Mouse (Mus musculus): ENCODE results near the gene C130074G19Rik.

C130074G19Rik gene

DNA sequence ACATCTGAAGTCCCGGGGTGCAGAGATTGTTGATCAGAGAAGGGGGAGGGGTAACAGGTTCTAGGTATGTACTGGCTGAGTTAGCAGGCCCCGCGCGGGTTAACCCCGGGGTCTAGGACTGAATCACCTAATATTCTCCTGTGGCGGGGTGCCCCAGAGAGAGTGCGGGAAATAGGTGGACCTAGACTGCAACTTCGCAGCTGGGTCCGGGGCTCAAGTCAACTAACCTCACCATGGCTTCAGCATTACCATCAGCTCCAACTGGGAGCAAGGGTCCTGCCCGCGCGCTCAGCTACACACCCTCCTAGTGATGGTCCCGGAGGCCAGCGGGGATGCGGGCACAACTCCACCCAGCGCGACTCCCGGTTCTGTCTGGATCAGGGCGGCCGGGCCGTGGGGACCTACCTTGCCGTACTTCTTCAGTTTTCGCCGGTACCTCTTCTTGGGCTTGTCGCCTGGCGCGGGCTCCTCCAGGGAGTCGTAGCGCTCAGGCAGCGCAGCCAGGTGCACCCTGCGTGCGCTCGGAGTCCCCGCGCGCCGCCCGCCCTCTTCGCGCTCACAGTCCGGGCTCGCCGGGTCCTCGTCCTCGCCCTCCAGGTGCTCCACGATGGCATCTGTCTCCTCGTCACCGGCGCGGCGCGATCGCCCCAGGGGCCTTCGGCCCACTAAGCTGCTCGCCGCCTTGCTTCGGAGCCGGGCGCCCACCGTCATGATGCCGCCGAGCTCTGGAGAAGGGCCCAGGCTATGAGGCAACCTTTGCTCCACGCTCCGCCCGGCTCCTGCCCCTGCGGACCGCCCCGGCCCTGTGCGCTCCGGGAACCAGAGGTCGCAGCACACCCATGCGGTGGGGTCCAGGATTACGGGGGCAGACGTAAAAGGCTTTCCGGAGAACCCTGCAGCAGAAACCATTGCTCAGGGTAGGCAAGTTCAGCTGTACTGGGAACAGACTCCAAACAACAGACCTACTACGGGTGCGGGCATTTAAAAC is at the start of gene C130074G19Rik:
Gene C130074G19Rik, minus strand, starts transcription at position 938 of the 988 bp plus-strand sequence.
- peak; percentile 13 for DNase-seq (ENCODE audit: low read depth, low spot score)

DNA sequence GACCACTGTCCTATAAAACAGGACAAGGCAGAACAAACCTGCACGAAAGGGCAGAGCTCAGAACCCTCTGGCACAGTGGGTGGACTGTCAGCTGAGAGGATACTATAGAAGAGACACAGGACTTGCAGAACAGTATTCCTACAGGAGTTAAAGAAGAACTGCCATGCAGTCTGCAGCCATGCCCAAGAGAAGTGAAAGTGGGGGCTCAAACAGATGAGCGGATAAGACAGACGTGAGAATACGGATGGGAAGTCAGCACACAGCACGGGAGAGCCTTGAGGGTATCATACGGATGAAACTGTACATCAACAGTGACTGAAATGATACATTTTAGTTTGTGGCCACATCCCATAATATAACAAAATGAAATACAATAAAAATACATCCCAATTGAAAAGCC is 48.1 kb upstream of the C130074G19Rik start:
- no peak for DNase-seq (ENCODE audit: low read depth, low spot score)

DNA sequence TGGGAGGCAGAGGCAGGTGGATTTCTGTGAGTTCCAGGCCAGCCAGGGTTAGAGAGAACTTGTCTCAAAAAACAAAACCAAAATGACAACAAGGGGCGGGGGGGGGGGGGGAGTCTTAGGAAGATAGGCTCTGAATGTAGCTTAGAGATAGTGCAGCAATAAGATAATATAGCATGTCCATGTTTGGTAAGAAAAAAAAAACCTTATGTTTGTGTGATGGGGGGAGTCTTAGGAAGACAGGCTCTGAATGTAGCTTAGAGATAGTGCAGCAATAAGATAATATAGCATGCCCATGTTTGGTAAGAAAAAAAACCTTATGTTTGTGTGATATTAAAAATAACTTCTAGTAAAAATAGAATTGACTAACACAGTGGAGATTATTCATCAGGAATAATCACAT is 45.4 kb upstream of the C130074G19Rik start:
- DNase-seq (ENCODE audit: low read depth, low spot score) = no peak

DNA sequence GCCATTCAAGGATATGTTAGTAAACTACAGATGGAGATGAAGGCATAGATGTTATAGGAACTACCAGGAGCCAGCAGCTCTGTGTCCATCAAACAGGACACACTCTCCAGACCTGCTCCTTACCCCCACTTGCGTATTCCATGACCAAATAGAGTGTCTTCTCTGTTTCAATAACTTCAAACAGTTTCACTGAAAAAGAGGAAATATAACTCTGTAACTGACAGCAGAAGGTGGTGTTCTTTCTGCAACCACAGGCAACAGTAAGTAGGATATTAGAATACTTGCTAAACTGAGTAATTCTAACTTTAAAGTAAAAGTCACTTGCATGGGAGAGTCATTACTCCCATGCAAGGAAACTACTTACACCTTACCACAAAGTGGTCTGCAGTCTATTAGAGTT is 44.9 kb upstream of the C130074G19Rik start:
- DNase-seq (ENCODE audit: low read depth, low spot score) = no peak

DNA sequence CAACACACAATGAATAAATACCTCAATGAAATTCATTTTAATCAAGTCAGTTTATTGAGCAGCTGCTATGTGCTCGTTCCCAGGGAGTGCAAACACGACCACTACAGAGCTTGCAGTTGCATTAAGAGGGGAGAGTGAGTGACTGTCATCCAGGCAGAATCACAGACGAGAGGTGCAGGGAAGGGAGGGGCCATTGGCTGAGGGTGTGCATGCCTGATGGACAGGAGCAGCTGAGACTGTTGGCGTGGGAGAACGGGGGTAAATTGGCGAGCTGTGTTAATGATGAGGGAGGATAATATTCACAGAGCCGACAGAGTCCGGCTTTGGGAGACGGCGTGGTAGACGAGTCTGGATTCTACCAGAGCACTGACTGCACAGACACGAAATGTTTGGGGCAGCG is 39.8 kb upstream of the C130074G19Rik start:
- DNase-seq (ENCODE audit: low read depth, low spot score) = no peak

DNA sequence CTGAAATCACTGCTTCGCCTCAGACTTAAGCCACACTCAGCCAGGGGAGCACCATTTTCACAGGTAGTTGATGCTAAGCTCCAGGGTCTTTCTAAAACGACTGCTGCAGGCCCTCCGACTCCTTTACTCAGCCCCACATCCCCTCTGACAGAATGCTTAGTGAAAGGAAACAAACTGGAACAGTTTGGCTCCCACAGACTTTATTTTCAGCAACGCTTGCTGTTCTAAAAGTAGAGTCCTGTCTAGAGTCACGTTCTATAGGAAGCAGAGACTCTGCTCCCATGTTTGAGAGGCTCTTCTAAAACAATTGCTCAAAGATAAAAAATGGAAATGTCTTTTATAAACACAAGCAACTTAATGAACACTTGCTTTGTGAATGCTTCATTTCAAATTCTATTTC is 37.0 kb upstream of the C130074G19Rik start:
- no peak for DNase-seq (ENCODE audit: low read depth, low spot score)

DNA sequence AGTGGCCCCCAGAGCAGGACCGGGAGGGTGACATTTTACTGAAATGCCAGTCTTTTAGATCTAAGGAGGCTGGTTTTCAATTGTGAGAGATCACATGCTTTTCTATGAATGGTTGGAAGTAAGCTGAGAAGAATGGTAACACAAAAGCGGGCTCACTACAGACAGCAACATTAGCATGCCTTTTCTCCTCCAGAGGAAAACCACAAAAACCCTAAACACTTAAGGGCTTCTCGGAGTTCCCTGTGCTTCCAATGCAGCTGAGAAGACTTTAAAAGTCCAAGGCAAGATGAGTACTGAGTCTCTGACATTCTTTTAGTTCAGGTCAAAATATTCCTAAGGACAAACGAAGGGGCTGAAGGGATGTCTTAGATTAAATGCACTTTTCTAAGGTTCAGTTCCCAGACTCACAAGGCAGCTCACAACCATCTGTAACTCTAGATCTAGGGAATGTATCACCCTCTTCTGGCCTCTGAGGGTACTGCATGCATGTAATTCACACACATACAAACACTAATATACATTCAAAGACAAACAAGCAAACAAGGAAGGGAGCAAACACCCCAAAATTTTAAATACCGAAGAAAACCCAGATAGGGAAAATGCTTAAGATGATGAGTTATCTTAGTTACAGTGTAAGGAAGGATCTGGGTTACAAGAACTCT is 35.3 kb upstream of the C130074G19Rik start:
- no peak for DNase-seq (ENCODE audit: low read depth, low spot score)

DNA sequence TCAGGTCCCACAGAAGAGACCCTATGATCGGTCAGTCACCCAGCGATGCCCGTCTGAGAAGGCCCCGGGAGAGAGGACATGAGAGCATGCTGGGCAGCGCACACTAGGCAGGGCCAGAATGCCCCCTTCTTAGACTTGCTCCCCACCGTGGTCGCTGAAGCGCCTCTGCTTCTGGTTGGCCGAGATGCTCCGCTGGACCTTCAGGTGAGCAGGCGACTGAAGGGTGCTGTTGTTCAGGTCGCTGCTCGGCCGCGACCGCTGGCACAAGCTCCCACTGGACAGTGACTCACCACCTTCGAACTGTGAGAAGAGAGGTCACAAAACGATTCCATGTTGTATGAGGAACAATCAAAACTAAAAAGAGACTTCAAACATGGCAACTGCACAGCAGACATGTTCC is 29.3 kb upstream of the C130074G19Rik start:
- DNase-seq (ENCODE audit: low read depth, low spot score) = no peak

DNA sequence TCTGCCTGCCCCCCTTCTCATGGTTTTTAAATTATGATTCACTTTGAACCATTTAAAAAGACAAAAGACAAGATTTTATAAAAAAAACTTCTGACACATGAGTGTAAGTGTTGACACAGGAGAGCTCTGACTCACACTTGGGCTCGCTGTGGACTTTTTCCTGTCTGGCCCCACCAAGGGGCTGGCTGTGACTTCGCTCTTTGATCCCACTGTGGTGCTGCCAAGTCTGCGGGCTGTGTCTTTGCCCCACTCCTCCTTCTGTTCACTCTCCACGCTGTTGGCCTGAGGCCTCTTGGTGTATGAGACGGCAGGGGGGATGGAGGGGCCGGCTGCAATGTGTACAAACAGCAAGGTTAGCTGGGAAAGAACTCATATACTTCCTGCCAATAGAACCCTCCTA is 28.8 kb upstream of the C130074G19Rik start:
- DNase-seq (ENCODE audit: low read depth, low spot score) = no peak

DNA sequence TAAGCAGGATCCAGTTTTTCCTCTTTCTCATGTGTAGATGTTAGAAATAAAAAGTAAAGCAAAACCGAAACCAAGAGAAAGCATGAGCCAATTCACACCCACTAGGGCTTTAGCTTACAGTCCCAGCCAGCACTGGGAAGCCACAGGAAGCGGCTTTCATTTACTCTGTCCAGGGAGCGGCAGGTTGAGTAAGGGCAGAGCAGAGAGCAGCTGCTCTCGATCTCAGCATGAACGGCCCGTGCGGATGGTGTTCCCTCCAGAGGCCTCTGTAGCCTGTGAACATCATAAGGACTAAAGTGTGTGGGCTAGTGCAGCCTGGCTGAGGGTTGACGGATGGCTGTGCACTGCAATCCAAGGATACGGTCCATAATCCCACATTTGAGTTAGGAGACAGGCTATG is 25.5 kb upstream of the C130074G19Rik start:
- DNase-seq (ENCODE audit: low read depth, low spot score) = no peak

DNA sequence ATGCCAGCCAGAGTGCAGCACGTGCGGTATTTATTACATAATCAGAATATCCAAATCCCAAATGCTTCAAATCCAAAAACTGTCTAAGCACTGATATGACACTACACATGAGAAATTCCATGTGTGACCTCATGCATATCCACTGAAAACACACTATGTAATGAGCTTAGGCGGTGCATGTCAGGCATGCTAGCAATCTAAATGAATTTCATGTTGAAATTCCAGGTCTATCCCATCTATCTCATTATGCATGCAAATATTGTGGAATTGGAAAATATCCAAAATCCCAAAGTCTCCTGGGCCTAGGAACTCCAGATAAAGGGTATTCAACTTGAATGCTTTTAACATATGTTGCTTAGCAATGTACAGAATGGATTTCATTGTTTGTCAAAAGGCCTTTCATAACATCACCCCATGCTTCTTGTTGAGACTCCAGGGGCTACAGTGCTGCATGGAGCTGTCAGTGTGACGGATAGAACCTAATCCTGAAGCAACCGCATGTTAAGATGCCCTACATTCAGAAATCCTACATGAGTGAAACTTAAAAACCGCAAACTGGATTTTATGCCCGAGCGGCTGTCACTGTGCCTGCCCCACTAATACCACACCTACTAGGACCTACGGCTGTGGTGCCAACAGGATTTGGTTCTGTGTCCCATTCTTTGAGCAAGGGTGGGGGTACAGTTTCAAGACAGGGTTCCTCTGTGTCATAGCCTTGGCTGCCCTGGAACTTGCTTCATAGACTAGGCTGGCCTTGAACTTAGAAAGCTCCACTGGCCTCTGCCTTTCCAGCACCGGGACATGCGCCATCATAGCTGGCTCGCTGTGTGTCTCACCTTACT is 23.1 kb upstream of the C130074G19Rik start:
- DNase-seq (ENCODE audit: low read depth, low spot score) = no peak

DNA sequence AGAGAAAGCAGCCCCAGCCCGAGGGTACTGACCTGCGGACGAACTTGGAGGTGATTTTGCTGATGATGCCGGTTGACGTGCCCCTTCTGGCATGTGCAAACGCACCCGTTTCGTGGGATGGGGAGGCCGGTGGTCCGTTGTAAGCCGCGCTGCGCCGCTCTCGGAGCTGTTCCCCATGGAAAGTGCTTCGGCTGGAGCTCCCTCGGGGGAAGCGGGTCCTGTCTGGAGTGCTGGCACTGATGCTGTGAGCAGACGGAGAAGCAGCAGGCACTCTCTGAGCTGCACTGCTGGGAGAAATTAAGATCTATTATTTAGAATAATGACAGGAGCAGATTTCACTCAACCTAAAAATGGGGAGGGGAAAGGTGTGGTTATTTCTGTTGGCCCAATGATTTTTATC is 22.4 kb upstream of the C130074G19Rik start:
- no peak for DNase-seq (ENCODE audit: low read depth, low spot score)

DNA sequence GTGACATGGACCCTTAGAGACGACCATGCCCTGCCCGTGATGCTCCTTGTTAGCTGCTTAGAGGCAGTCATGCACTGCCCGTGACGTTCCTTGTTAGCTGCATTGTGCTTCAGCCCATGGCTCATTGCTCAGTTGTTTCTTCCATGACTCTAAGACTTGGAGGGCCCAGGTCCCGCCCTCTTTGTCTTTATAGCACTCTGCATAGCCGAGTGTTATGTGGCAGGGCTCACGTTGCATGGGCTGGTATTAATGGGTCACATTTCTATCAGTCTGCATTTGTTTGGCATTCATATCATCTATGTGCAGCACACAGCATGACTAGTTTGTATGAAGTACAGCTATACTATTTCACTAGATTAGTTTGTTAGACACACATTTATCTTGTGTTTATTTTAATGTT is 20.7 kb upstream of the C130074G19Rik start:
- no peak for DNase-seq (ENCODE audit: low read depth, low spot score)

DNA sequence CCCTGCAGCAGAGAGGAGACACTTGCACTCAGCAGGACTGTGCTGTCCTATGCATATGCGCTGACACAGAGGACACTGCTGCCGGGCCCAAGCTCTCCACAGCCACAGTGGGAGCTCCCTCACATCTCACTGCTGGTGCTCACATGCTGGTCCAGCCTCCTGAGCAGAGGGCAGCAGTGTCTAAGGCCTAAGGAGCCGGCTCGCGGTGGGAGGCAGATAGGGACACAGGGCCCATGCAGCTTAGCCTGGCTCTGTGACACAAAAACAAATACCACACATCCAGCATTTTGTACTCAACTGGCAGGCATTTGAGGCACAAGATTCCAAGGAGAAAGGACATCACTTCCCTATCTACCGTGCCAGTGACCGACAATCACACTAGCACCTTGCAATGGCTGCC is 19.9 kb upstream of the C130074G19Rik start:
- DNase-seq (ENCODE audit: low read depth, low spot score) = no peak

DNA sequence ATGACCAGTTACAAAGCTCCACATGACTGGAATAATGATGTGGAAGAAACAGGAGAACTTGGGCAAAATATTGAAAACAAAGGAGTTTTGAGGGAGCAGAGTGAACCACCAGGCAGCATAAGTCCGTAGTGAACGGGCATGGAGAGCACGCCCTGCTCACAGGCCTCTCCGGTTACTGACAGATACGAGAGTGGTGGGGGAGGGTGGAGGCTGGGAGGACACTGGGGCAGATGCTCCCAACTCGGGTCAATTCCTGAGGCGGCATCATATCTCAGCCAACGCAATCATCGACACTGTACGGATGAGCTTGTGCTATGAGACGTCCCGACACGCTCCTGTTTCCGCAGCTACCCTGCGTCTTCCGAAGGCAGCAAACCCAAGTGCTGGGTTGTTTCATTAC is 14.3 kb upstream of the C130074G19Rik start:
- no peak for DNase-seq (ENCODE audit: low read depth, low spot score)

DNA sequence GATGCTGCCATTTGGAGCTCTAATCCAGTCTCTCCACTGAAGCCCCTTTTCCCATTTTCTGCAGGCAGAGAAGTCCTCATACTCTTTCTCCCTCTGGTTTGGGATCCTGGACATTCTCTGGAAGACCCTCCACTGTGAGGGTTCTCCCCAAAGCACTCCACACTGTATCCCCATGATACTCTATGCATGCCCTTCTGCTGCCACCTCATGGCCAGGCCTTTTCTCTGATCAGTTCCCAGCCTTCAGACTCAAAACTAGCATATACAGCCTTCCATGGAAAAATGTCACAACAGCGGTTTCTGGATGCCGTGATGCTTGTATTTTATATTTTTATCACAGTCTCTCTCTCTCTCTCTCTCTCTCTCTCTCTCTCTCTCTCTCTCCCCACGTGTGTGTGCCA is 9.0 kb upstream of the C130074G19Rik start:
- no peak for DNase-seq (ENCODE audit: low read depth, low spot score)

DNA sequence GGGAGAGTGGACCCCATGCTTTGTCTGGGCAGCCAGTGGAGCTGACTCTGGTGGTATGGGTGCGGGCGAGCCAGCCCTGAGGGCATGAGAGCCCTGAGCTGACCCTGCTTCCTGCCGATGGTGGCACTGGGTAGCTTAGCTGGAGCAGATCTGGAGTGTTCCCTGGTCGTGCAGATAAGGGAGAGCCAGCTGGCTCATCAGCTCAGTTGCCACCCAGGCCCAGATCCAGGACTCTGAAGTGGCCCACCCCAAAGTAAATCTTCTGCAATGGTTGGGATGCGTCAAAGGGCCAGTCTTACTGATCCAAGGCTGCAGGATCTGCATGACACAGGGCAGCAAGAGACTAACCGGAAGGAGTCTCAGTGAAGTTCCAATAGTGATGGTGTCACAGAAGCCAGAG is 6.4 kb upstream of the C130074G19Rik start:
- DNase-seq (ENCODE audit: low read depth, low spot score) = no peak

DNA sequence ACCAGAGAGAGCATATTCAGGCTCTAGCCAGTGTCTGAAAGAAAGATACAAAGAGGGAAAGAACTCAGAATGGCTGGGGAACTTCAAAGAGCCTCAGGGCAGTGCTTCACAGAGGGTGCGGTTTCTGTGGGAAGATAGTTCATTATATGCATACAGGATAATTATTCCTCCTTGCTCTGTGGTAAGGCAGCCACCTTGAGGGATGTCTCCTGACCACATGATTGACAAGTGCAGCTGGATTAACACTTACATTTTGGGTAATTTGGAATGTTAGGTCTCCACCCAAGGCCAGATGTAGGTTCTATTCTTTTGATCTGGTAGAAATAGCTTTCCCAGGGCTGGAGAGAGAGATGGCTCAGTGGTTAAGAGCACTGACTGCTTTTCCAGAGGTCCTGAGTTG is 3.1 kb upstream of the C130074G19Rik start:
- no peak for DNase-seq (ENCODE audit: low read depth, low spot score)

DNA sequence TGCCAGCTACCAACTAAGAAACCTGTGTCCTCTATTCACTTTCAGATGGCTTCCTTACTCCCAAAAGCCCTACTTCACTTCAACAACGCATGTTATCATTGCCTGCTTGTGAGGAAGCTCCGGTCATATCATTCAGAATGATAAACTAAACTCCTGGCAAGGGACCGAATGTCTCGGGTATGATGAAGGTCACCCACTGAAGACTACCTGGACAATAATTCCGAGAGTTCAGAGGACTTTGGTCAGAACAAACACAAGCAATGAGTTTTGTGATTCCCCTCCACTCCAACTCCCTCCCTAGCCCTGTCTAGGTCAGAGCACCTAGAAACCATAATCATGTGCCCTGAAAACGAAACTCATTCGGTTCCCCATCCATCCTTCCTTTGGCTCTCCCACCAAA is 1.2 kb downstream of the C130074G19Rik start:
- DNase-seq (ENCODE audit: low read depth, low spot score) = no peak

DNA sequence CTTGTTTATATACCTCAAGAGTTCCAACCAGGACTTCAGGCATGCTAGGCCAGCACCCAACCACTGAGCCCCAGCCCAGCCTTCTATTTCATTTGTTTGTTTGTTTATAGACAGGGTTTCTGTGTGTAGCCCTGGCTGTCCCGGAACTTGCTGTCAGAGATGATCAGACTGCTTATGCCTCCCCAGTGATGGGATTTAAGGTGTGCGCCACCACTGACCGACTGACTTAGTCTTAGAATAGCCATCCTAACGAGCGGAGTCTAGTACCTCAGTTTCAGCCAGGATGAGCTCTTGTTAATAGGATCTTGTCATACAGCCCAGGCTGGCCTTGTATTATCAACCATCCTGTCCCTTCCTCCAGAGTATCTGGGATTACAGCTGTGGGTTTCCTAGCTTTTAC is 1.8 kb downstream of the C130074G19Rik start:
- no peak for DNase-seq (ENCODE audit: low read depth, low spot score)

DNA sequence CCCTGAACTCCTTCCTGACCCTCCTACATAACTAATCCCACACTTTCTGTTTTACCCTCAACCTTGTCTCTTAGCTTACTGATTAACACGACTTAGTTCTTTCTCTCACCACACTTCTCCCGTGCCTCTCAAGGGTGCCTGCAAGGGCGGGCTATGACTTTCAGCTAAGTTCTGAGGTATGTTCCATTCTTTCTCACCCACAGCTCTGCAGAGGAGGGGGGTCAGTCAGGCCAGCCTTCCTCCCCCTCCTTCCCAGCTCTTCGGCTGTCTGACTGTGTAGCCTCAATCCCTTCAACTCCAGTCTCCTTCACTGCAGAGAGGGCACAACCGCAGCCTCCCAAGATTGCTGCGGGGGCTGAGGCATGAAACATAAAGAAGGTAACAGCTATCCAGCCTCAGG is 4.2 kb downstream of the C130074G19Rik start:
- DNase-seq (ENCODE audit: low read depth, low spot score) = no peak

DNA sequence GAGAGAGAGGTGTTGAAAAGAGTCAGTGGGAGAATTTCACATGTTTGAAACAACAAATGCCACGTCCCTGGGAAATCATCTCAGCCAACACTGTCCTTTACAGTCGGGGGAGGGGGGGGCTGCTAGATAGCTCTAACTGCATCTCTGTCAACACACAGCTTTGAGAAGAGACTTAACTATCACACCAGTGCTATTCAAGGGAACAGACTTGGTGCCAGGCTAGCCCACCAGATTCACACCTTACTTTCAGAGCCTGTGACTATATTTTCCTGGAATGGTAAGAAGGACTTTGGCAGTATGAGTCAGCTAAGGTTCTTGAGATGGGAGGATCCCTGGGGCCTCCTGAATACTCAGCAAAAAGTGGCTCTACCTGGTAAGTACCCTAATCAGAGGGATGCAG is 5.7 kb downstream of the C130074G19Rik start:
- no peak for DNase-seq (ENCODE audit: low read depth, low spot score)
